Mouse (Mus musculus) heart, adult 18-20 months (tissue): ENCODE results near the gene Gm44973. TPM values are rescaled to one million over a fixed set of nuclear protein-coding genes. Genes with fewer than 3 reads are reported as not detected.
"Not testable (repeated sequence)": the region's sequence is repeated elsewhere in the genome, so short reads cannot be mapped to it uniquely, and the experiment has no call there.

Experiments used
- DNase-seq, 2 experiments: peaks; one replicate each; pipeline ENCODE4 v3.0.0; 2021 to 2022; ENCODE audit warnings: mixed read lengths in 1 of 2
- total RNA-seq, 2 experiments: library from RNA; stranded (reverse); gene quantifications; 2 replicates each; pipeline ENCODE4 v1.2.3; 2021

Gm44973 gene
- total RNA-seq, 2 experiments from 2014 or later: not detected

- DNase-seq: no peak
These were observed 37.1 kb downstream of the Gm44973 start for GRCm38 (mm10) chr7:5052438-5052837.

- DNase-seq: no peak
These were observed 37.6 kb downstream of the Gm44973 start for GRCm38 (mm10) chr7:5052931-5053343.

GRCm38 (mm10) chr7:5053456-5054179 lies 38.3 kb downstream of the Gm44973 start:
- DNase-seq: no peak

DNA sequence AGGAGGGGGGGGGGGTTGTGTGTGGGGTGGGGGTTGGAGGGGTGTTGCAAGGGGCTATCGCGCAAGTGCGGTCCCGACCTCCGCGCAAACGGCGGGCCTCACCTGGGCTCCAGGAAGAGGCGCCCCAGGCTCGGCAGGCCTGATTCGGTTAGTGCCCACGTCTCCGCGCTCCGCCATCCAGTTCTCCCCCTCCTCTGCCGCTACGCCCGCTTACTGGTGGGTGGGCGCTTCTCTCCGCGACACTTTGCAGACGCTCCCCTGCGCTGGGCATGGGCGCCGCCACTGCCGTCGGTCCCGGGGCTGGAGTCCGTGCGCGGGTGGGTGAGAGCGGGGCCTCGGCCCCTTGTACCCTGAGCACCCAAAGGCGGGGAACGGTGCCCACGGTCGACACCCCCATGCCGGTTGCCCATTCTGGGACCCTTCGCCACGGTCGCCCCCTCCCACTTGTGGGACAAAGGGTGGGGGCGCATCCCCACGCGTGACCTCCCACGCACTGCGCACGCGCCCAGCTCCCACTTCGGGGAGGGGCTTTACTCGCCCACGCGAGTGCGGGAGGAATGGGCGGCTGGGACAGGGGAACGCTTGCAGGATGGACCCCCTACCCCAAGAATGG lies 41.5 kb downstream of the Gm44973 start:
- DNase-seq: no peak

DNA sequence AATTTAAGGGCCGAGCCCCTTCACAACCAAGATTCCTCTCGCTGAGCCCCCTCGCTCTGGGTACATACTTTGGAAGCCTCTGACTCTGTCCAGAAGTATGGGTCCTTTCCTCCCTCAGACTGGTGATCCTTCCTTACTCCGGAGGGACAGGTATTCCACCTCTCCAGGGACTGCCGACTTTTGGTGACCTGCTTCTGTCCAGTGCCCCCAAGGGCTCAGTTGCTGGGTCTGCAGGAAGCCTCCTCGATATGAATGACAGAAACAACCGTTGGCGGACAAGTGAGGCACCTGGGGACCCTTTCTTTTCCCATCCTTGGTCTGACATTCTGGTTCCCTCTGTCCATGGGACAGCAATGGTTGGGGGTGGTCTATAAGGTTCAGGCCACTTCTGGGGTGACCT lies 42.1 kb downstream of the Gm44973 start:
- no peak for DNase-seq

- DNase-seq: no peak
These were observed 42.5 kb downstream of the Gm44973 start for GRCm38 (mm10) chr7:5057804-5058203.

DNA sequence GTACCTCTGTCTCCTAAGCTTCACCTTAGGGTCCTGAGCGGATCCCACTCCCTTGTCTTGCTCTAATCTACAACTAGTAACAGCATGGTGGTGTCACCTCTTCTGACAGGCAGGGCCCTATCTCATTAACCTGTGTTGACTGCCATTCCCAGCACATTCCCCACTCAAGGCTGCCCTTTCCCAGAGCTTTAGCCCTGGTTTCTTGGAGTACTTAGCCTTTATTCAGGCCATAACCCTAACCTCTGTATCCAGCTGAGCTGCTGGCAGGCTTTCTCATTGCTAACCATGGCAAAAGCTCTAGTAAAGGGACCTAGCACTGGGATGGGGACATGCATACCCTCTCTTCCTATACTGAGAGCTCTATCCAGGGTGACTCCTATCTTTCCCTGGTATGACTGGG lies 43.3 kb downstream of the Gm44973 start:
- DNase-seq: no peak

DNA sequence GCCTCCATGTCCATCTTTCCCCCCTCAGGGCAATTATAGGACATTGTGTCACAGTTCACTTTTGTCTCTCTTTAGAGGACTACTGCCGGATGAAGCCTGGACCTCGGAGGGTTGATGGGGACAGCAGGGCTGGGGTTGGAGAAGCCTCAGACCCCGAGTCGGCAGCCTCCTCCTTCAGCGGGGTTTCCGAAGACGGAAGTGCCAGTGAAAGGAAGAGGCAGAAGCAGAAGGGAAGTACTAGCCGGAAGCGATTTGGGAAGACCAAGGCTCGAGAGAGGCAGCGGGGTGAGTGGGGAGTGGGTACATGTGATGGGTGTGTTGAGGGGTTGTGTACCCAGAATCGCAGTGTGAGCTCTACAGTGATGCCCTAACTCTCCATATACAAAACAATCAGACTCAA lies 44.1 kb downstream of the Gm44973 start:
- peak in 1 of 2 experiments; percentile 41 for DNase-seq

DNA sequence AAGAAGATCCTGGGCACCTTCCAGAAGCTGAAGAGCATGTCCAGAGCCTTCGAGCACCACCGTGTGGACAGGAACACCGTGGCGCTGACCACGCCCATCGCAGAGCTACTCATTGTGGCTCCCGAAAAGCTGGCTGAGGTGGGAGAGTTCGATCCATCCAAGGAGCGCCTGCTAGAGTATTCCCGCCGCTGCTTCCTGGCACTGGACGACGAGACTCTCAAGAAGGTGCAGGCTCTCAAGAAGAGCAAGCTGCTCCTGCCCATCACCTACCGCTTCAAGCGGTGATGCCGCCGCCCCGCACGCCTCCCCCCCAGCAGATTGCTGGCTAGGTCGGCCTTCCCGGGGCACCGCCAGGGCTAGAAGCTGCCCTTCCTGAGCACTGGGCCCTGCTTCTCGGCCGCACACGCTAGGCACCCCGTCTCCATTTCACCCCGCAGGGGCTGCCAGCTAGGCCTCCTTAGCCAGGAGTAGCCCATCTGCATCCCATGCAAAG lies 45.0 kb downstream of the Gm44973 start:
- DNase-seq: peak; percentile 85

DNA sequence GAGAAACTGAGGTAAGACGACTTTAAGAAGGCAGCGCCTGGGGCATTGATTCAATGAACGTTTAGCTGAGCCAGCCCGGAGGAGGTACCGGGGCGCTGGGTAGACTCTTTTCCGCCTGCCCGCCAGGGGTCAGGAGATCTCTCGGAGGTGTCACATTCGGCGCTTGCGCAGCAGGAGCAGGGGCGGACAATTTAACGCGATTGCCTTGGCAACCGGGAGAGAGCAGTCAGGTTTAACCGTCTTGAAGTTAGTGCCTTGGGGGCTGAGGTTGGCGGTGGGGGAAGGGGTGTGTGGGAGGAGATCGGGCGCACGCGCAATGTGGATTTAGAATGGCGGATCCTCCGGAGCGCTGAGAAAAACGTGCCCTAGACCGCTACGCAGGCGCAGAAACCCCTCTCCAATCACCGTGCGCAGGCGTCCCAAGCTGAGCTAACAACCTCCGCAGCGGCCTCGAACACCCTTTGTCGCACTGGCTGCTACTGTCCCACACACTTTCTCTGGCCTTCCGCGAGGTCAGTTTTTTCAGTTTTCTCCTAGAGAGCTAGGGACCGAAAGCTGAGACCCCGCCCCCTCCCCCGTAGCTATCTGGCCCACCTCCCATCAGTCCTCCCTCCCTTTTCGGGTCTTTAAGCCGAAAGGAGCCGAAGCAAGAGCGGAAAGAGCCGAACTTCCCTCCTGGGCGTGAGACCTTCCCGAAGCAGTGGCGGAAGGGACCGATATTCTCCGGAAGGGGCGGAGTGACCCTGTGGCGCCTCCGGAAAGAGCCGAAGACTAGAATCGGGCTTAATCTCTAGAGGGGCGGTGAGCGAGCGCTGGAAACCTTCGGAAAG lies 45.9 kb downstream of the Gm44973 start:
- peak; percentile 98 to 100 for DNase-seq

DNA sequence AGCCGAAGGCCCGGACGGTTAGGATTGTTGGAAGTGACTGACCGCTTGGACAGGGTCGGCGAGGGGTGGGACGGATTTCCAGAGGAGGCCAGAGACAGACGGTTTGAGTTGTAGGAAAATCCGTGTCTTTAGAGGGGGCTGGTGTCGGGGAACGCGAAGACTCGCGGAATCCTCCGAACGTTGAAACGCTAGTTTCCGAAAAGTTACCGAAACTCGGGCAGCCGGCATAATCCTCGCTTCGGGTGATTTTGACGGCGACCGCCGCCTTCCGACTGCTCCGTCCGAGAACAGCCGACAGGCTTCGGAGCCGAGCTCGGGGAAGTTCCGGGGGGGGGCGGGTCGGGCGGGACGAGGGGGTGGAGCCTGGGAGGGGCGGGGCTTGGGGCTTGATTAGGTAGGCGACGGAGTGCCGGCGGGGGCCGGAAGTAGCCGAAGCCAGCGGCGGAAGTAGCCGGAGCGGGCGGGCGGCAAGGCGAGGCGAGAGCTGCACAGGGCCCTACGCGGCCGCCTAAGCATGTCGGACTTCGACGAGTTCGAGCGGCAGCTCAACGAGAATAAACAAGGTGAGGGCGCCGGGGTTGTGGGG lies 46.6 kb downstream of the Gm44973 start, which contains the start of gene U2af2:
TSS of gene U2af2 (plus strand) at position 370 of the 586 bp plus-strand sequence.
- peak; percentile 94 to 95 for DNase-seq

DNA sequence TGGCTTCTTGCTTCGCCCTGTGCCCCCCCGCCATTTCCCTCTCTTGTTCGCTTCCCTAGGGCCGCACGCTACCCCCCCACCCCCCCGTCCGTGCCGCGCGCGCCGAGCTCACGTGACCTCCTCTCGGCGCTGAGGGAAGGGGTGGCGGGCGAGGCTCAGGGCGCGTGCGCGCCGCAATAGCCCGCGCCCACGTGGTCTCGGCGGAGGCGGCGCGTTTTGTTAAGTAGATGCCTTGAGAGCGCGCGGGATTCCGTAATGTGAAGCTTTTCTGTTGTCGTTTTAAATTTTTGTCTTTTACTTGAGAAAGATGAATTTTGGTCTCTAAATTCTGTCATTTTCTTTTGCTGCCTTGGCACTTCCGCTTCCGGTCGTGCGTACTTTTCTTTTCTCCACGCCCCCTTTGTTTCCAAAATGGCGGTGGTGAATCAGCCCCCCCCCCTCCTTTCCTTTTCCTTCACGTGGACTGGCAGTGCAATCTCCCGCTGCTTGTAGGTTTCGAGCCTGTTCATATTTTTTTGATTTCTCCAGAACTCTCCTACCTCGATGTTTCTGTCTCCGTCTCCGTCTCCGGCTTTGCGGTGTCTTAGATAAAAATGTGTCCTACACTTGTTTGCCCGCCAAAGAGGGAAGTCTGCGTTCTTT lies 47.2 kb downstream of the Gm44973 start:
- DNase-seq: peak; percentile 77 to 82

DNA sequence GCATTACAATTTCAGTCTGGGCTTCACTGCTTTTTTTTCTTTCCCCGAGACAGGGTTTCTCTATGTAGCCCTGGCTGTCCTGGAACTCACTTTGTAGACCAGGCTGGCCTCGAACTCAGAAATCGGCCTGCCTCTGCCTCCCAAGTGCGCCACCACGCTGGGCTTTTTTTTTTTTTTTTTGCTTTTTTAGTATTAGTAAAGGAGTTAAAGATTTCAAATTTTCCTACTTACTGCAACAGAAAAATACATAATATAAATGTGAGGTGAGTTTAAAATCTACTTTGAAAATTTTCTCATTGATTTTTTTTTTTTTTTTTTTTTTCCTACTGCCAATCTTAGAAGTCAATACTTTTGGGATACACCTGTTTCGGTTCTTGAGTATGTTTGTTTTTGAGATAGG lies 49.6 kb downstream of the Gm44973 start:
- no peak for DNase-seq

- no peak for DNase-seq
These were observed 58.3 kb downstream of the Gm44973 start for GRCm38 (mm10) chr7:5073586-5073985.

- no peak for DNase-seq
These were observed 59.7 kb downstream of the Gm44973 start for GRCm38 (mm10) chr7:5074984-5075383.

DNA sequence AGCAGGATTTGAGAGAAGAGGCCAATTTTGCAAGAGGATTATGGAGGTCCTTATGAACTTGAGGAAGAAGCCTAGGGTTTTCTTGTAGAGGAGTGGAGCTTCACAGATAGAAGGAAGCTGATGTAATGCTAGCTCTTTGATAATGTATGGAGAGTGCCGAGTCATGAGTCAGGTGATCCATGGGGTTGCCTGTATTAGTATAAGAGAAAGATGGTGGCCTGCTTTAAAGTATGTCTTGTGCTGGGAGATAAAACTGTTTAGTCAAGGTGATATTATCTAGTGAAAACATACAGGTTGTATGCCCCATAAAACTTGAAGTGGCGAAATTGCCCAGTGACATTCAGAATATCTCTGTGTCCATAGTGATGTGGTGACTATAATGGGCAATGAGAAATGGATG lies 61.6 kb downstream of the Gm44973 start:
- no peak for DNase-seq

DNA sequence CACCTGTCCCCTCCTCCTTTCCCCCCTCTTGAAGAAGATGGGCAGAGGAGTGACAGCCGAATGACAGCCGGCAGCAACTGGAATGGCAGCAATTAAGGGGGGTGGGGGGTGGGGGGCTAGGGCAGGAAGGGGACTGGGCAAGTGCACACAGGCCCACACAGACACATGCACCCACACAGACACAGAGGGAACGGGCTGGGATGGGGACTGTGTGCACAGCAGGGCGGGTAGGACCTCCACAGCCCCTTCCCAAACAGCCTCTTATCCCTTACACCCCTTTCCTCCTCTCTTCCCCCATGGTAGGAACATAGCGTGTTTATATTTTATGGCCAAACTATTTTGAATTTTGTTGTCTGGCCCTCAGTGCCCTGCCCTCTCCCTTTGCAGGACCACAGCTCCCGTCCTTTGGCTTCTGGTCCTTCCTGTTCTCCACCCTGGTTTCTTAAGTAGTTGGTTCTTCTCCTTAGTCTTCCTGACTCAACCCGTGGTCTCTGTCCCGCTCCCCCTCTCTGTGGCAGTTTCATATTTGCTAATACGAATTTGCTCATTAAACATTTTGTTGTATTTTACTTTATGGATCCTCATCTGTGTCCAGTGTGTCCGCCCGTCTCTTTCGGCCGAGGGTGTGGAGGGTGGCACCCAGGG lies 64.2 kb downstream of the Gm44973 start:
- not testable (repeated sequence) for DNase-seq

DNA sequence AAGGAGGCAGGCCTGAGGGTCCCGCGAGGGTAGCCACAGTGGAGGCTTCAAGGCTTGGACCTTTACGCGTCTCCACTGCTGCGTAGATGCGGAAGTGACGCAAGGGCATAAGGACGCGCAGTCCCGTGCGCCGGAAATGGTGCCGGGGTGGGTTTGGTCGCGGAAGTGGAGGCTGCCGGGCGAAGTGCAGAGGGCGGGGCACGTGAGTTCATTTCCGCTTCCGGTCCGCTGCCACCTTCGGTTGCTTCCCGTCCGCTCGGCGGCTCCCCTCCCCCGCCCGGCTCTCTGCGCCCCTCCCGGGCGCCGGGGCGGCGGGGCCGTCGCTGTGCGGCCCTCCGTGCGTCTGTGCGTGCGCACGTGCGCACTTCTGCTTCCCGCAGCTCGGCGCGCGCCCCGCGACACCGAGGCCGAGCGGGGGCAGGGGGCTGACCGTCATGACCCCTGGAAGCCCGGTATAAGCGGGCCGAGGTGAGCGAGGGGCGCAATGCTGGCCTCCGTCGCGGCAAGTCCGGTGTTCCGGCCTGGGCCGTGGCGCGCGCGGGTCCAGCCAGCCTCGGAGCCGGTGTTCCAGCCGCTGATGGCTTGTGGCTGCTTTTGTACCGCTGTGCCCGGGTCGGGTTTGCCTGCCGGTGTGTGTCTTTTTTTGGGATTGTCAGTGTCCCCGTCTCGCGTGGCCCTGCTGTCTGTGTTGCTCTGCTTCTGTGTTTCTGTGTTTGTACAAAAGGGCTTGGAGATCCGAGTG lies 64.9 kb downstream of the Gm44973 start, which contains the start of gene Epn1:
TSS of gene Epn1 (plus strand) at position 226 of the 742 bp plus-strand sequence.
- DNase-seq: peak; percentile 96 to 98

GRCm38 (mm10) chr7:5080815-5081214 lies 65.5 kb downstream of the Gm44973 start:
- DNase-seq: no peak

DNA sequence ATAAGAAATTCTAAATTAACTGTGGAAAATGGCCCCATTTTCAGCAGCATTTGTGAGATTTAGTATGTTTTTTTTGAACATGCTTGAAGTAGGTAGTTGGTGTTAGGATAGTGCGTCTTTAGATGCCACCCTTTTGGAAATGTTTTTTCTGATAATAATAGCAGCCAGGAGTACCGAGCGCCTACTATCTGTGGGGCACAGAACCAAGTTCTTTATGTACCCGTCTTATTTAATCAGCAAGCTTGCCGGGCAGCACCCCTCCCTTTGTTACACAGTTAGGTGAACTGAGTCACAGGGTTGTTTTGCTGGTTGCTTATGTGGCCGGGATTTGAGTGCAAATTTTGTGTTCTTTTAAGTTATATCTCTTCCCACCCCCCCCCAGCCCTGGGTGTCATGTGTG lies 65.9 kb downstream of the Gm44973 start:
- DNase-seq: no peak
